Mouse (Mus musculus): ENCODE results near the gene Prkacb. TPM values are rescaled to one million over a fixed set of nuclear protein-coding genes. Genes with fewer than 3 reads are reported as not detected.
A peak's percentile ranks its signal among the peaks of the same experiment; 100 is the strongest.

Prkacb gene
- polyA plus RNA-seq (2015; fragmentation: Nextera tagmentation; extraction: Ambion mirVana), result 60.6 and 67.3 TPM in 2 replicates

DNA sequence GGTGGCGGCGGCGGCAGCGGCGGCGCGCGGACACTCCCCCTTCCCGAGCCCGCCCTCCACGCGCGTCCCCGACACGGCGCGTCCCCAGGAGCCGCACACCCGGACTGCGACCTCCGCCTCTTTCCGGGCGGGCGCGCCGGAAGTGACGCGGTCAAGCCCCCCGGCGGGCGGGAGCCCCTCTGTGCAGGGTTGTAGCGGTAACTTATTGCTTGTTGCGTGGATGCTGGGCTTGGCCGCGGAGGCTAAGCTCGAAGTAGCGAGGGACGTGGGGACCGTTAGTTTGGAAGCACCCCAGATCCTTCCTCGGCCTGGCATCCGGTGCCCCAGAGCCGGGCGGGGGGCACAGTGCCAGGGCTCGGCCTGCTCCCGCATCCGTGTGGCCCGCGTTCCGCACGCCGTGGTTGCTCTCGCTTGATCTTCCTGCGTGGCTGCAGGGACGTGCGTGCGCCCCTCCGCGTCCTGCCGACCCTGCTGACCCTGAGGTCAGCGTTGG is at the start of gene Prkacb:
TSS of gene Prkacb (minus strand) at position 90 of the 493 bp plus-strand sequence.
- peak; percentile 90 for DNase-seq (ENCODE audit: low spot score)

GRCm38 (mm10) chr3:146860308-146860707 is 47.5 kb upstream of the Prkacb start:
- DNase-seq (ENCODE audit: low spot score), result no peak

DNA sequence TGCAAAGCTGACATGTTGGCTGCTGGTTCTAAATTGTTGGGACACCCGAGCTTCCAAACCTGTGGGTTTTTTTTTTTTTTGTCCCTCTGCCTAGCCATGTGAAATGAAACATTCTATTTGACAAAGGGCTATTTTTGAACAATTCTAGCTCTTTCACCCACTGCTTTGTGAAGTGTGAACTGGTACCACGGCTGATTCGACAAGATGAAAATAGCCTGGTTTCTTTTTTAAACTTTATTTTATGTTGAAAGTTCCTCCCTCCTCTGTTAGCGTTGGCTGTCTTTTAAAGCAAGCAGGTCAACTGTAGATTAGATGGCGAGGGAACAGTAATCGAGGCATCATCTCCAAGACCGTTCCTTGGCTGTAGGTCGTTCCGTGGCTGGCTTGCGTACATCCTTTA is 44.6 kb upstream of the Prkacb start:
- DNase-seq (ENCODE audit: low spot score), result no peak

GRCm38 (mm10) chr3:146854473-146855087 is 41.8 kb upstream of the Prkacb start:
- no peak for DNase-seq (ENCODE audit: low spot score)

GRCm38 (mm10) chr3:146851966-146852891 is 39.4 kb upstream of the Prkacb start, which contains the start of gene Ttll7:
Gene Ttll7, plus strand, starts transcription at chr3:146852367.
- no peak for DNase-seq (ENCODE audit: low spot score)

DNA sequence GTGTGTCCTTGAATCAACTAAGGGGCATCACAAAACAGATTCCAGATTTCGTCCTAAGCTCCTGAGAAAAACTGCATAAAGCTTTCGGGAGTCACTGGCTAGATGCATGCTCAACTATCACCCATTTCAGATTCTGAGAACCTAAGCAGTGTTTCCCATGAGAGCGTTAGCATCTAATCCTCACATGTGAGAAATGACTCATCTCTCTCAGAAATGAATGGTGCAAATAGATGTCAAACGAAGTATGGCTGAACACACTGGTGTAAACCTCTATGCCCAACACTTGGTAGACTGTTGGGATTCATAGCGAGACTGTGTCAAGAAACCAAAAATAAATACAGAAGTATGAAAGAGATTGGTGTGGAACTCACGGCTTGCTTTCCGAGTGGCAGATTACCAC is 36.6 kb upstream of the Prkacb start:
- no peak for DNase-seq (ENCODE audit: low spot score)

- DNase-seq (ENCODE audit: low spot score), result no peak
Measured at GRCm38 (mm10) chr3:146848112-146848511, 35.3 kb upstream of the Prkacb start.

DNA sequence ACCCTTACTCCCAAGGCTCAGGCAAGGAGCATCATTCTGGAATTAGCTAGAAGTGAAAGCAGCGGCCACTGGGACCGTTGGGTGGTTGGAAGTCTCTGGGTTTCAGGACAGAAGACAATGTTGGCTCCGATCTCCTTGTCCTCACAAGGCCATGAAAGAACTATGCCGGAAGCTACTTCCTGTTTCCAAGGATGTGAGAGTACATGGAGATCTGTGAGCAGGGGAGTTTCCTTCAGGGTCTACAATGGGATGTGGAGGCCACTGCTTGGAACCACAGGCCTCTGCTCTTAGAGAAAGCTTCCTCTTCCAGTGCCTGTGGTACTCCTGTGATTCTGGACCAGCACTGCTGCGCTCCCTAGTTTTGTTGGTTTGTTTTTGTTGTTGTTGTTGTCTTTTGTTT is 33.4 kb upstream of the Prkacb start:
- DNase-seq (ENCODE audit: low spot score), result no peak

- DNase-seq (ENCODE audit: low spot score), result no peak
Measured at GRCm38 (mm10) chr3:146843470-146843869, 30.7 kb upstream of the Prkacb start.

DNA sequence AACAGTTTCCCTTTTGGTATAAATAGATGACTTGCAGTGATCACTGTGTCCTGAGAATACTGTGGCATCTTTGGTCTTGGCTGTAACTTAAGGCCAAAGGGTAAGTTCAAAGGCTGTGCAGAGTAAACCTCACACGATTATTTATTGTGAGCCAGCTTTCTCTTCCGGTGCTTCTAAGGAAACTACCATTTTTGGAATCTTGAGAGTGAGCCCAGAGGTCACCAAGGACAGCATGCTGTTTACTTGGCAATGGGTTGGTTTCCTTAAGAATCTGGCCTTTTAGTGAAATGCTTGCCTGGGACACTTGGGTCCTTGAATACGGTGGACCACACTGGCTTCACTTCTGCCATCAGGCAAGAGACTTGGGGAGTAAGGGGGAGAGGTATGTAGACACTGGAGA is 30.0 kb upstream of the Prkacb start:
- DNase-seq (ENCODE audit: low spot score), result no peak

- no peak for DNase-seq (ENCODE audit: low spot score)
Measured at GRCm38 (mm10) chr3:146820718-146821117, 7.9 kb upstream of the Prkacb start.

GRCm38 (mm10) chr3:146813624-146814023 is 834 bp upstream of the Prkacb start:
- no peak for DNase-seq (ENCODE audit: low spot score)

GRCm38 (mm10) chr3:146812041-146812878 is 530 bp downstream of the Prkacb start:
- DNase-seq (ENCODE audit: low spot score), result no peak

DNA sequence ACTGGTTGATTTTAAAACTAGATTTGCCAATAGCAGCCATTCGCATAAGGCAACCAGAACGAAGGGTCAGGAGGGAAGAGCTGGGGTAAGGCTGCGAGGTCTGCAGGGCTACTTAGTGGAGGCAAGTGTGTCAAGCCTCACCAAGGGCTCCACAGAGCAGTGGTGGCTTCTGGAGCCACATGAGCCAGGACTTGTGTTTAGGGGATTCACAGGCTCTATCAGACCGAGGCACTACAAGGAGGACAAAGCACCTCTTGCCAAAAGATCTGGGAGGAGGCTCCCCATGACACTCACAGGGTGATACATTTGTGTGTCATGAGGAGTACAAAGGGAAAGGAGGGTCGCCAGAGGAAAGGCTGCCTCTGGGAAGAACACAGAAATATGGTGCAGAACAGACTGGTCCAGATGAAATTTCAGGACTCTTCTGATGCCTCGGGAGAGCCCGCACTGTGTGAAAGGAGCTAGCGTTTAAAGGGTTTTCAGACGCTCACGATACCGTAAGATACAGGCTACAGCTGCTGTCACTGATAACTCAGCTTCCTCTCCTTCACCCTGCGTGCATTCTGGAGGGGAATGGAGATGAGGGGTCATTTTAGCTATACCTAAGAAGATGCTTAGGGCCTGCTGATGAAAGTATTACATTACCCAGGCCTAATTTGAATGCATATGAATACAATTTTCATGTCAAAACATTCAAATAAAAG is 19.1 kb downstream of the Prkacb start:
- DNase-seq (ENCODE audit: low spot score), result no peak

DNA sequence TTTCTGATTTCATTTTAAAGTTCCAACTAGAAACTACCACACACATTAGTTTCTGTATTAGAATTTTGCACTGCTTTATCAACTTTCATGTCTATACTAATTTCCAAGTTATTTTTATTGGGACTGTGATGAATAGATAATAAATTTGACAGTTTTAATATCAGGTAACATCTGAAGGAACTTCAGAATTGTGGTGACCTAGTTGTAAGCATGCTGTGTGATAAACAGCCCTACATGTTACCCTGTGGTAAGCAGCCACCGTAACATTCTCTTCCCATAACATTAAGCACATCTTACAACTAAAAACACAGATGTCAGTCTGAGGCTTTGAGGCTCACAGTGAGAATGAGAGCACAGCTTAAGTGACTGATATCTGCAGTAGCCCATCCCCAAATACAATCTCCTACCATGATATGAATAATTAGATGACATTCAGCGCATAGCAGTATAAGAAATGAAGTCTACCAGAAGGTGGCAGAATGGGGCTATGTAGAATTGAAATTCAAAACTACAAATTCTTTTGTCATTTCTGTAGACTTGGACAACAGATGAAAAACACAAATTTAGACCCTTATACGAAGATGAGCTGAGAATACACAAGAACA is 20.5 kb downstream of the Prkacb start:
- DNase-seq (ENCODE audit: low spot score), result no peak

GRCm38 (mm10) chr3:146784233-146784632 is 28.6 kb downstream of the Prkacb start:
- no peak for DNase-seq (ENCODE audit: low spot score)

GRCm38 (mm10) chr3:146783645-146784225 is 29.1 kb downstream of the Prkacb start:
- DNase-seq (ENCODE audit: low spot score), result peak; percentile 59

DNA sequence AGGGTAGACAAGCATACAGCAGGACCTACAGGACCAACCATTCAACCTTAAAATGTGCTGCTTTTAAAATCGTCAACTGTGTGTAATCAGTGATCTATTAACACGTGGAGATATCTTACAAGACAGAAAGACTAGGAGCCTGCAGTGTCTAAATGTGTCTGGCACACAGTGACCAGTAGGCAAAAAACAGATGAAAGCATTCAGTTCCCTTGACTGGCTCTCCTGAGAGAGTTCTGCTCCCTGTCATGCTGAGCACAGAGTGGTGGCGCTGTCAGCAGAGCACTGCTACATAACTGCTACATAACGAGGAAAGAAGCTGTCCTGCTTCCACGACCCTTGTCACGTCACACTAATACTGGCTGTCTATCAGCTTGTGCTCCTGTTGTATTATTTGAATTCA is 30.2 kb downstream of the Prkacb start:
- DNase-seq (ENCODE audit: low spot score), result peak; percentile 25

GRCm38 (mm10) chr3:146781131-146781530 is 31.7 kb downstream of the Prkacb start:
- DNase-seq (ENCODE audit: low spot score), result peak; percentile 67

GRCm38 (mm10) chr3:146780241-146780640 is 32.5 kb downstream of the Prkacb start:
- DNase-seq (ENCODE audit: low spot score), result no peak
